Mouse (Mus musculus): Measurements from ENCODE around the gene Tescl.

GRCm38 (mm10) chr7:24318942-24319341 lies 14.8 kb downstream of the Tescl start:
- no peak for TF ChIP-seq GATA1 (IDR thresholded peaks at IDR 0.05; ENCODE audit: low read length)
- no peak for TF ChIP-seq TAL1 (IDR thresholded peaks at IDR 0.05; ENCODE audit: low read length)
